Mouse (Mus musculus): ENCODE results near the gene Tada2b.

DNA sequence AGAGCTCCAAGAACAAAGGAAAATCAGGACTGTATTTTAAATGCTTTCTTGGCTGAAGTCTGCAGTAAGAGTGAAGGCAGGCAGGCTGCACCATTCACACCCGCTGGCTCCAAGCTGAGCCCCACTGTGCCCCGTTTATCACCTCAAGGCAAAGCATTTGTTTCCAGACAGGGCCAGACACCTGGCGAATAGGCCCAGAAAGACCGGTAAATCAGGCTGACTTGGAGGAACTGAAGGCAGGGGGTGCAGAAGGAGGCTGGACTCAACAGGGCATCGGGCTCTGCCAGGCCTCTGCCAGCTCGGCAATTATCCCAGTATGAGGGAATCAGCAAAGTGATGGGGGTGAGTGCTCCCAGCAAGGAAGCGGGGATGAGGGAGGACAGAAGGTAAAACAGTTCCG lies 39.1 kb downstream of the Tada2b start:
- TF ChIP-seq CTCF (IDR thresholded peaks at IDR 0.05; ENCODE audit: extremely low read depth, insufficient read depth, low read length) (no peak), POLR2A (IDR thresholded peaks at IDR 0.05; ENCODE audit: extremely low read depth, insufficient read depth, low read length) (no peak)
